Mouse (Mus musculus) testis, postnatal 14 days (tissue): ENCODE measurements around the gene Itpa.
"Not testable (repeated sequence)": the region's sequence is repeated elsewhere in the genome, so short reads cannot be mapped to it uniquely, and the experiment has no call there.

Experiments
- DNase-seq: peaks from one replicate; pipeline ENCODE4 v3.0.0; 2021; ENCODE audit warnings: low spot score

Itpa gene

DNA sequence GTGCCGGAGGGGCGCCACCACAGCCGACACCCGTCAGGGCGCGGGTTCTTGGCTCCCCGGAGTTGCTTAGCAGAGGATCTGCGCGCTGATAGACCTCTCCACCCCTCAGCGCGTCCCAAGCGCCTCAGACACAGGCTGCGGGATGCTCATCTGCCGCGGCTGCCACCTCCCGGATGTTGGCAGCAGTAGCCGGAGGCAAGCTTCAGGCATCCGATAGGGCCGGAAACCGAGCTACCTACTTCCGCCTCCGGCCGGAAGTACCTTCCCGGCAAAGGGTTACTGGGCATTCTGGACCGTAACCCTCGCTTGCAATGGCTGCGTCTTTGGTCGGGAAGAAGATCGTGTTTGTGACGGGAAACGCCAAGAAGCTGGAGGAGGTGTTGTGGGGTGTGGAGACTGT lies at the start of gene Itpa:
Gene Itpa, plus strand, starts transcription at position 52 of the 400 bp plus-strand sequence.
- DNase-seq, result peak; percentile 89

DNA sequence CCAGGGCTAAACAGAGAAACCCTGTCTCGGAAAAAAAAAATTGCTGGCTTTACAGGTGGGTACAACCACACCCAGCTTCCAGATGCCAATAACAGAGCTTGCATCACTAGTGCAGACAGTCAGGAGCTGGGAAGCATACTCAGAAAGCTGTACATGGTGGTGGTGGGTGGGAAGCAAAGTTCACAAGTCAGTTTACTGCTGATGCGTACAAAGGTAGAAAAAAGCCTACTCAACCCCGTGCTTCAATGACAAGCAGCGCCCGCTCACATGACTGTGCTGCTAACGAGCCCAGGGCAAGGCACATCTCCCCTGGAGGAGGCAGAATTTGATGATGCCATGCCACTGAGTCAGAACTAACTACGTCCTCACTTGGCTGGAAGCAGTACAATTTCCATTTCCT lies 48.4 kb upstream of the Itpa start:
- no peak for DNase-seq

DNA sequence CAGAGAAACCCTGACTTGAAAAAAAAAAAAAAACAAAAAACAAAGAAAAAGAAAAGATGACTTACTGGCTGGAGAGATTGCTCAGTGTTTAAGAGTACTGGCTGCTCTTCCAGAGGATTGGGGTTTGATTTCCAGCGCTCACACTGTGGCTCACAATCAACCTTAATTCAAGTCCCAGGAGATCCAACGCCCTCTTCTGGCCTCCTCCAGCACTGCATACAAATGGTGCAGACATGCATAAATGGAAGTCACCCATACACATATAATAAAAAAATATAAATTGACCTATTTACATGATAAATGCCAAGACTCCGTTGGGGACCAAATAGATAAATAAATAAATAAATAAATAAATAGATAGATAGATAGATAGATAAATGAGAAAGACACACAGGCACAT lies 39.0 kb upstream of the Itpa start:
- no peak for DNase-seq

DNA sequence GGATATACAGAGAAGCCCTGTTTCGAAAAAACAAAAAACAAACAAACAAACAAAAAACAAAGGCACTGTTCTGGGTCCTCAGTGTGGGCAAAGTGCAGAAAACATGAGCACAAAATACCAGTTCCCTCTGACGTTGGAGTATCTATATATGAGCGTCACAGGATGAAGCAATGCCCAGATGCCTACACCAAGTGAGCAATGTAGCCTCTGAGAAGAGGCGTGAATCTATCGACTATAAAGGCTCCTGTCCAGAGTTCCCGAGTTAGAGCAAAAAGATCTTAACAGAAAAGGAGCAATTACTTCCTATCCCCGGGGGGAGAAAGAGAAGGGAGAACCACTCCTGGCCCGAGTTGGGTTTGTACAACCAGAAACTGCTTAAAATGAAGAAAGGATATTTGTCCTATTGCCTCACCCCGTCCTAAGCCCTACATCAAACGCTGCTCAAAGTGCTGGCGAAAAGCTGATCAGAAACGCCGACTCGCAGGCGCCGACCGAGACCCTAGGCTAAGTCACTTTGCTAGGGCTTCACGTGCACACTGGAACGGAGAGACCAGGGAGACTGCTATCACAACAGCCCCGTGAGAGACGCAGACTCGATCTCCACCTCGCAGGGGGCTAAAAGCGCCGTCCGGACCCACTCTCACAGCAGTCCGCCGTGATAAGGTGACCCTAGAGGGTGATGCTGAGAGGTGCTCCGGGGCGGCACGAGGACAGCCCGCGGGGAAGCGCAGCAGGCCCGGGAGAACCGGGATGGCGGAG lies 38.2 kb upstream of the Itpa start:
- DNase-seq, result no peak

- peak; percentile 90 for DNase-seq
Measured at GRCm38 (mm10) chr2:130629839-130630203, 37.6 kb upstream of the Itpa start, which contains the start of the genes Fastkd5 and Ubox5. Gene Fastkd5 (minus strand): TSS chr2:130630027. Gene Ubox5 (minus strand): TSS chr2:130630038.

DNA sequence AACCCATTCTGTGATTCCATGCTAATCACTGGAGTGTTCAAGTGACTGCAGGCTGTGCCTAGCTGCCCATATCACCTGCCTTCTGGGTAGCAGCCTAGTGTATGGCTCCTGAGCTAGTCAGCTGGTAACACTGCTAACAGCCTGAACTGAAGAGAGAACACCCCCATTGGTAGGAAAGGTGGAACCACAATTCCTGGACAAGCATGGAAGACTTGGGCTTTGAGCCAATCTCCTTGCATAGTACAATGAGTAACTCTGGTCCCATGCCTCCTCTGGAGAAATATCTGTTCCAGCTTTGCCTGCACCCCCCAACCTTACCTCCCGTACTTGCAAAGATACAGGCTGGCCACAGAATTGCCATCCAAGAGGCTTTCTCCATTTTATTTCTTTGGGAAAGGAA lies 35.0 kb upstream of the Itpa start:
- DNase-seq, result no peak

DNA sequence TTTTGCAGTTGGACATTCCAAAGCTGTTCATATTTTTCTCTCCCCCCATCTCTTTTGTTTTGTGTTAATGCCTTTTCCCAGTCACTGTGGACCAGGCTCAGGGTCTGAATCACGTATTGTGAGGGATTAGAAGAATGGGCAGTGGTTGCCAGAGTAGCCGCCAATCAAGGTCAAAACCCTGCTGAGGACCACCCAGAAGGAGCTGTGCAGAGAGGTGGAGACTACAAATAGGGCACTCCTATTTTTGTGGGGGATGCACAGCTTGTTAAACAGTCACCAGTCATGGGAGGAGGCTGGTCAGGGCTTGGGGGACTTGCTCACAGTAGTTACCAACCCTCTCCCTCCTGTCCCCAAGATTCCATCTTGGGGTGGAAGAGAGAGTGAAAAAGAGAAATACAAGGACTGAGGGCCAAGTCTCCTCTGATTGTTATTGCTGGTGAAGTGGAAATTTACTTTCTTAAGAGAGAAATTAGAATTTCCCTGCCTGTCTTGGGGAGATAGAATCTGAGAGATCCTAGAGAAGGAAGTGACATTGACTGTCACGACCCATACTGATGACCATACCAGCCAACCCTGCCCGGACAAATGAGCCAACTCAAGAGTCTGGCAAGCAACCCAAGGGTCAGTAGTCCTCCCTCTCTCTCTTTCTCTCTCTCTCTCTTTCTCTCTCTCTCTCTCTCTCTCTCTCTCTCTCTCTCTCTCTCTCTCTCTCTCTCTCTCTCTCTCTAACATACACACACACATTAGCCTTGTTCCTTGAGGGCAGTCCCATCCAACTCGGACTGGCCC lies 34.3 kb upstream of the Itpa start:
- DNase-seq, result no peak

GRCm38 (mm10) chr2:130634006-130634738 lies 33.2 kb upstream of the Itpa start:
- peak; percentile 38 for DNase-seq

GRCm38 (mm10) chr2:130634739-130635411 lies 32.5 kb upstream of the Itpa start:
- peak; percentile 52 for DNase-seq

GRCm38 (mm10) chr2:130635847-130636246 lies 31.6 kb upstream of the Itpa start:
- peak; percentile 73 for DNase-seq

GRCm38 (mm10) chr2:130638101-130638611 lies 29.3 kb upstream of the Itpa start:
- no peak for DNase-seq

- DNase-seq, result no peak
Measured at GRCm38 (mm10) chr2:130639276-130639675, 28.1 kb upstream of the Itpa start.

DNA sequence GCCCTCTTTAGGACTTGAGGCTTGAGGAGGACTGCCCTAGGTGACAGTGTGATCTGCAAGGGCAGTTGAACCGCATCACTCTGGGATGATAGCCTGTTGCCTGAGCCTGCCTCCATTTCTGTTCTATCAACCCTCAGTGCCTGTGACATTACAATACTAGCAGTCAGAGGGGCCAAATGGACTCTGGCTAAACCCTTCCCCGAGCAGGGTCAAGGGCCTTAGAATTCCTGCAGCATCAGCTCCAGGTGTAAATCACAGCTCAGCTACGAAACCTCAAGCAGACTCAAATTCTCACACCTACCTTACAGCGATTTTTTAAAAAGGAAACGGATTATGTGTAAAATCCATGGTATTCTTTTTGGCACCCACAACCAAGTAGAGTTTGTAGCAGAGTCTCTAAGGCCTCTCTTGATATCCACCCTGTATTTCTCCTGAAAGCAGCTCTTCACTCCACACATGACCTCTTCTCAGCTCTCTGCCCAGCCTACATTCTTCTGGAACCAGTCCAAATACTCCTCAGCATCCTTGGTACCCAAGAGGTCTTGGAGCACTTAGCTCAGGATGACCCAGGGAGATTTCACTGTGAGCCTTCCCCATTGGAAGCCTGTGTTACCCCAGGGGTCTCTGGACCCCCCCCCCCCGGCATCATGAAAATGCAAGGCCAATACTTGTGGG lies 25.9 kb upstream of the Itpa start:
- no peak for DNase-seq

- DNase-seq, result no peak
Measured at GRCm38 (mm10) chr2:130642197-130642660, 25.2 kb upstream of the Itpa start.

- peak; percentile 90 for DNase-seq
Measured at GRCm38 (mm10) chr2:130642684-130643369, 24.6 kb upstream of the Itpa start, which contains the start of gene Lzts3. Gene Lzts3 (minus strand): TSS chr2:130642803.

GRCm38 (mm10) chr2:130645198-130645597 lies 22.2 kb upstream of the Itpa start:
- no peak for DNase-seq

GRCm38 (mm10) chr2:130649028-130649427 lies 18.4 kb upstream of the Itpa start:
- not testable (repeated sequence) for DNase-seq

DNA sequence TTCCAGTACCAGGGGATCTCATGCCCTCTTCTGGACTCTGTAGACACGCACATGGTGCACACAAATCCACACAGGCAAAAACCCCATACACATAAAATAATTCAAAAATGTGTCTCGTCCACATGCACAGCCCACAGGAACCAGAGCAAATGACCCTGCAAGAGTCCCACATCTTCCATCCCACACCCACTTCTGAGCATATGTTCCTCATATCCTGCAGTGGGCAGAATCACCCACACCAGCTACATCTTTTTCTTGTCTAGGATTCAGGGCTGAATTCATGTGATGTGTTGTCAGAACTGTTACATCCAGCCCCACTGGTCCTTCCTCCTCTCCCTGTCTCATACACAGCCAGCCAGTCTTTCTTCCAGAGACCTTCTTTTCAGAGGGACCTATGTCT lies 14.1 kb upstream of the Itpa start:
- no peak for DNase-seq

DNA sequence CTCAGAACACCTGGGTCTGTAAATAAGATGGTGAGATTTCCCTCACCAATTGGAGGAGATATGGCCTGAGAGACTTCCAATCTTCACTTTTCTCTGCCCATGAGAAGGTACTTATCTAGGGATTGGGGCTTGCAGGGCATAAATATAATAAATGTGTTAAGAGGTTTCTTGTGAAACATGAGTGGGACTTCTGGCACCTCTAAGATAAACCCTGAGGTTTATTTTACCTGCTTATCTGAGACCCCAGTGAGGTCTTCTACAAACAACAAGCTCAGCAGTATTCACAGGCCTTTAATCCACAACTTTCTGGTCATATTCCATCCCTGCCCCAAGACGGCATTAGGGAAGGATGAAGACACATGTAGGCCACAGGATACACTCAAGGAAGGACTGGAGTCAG lies 13.7 kb upstream of the Itpa start:
- no peak for DNase-seq

DNA sequence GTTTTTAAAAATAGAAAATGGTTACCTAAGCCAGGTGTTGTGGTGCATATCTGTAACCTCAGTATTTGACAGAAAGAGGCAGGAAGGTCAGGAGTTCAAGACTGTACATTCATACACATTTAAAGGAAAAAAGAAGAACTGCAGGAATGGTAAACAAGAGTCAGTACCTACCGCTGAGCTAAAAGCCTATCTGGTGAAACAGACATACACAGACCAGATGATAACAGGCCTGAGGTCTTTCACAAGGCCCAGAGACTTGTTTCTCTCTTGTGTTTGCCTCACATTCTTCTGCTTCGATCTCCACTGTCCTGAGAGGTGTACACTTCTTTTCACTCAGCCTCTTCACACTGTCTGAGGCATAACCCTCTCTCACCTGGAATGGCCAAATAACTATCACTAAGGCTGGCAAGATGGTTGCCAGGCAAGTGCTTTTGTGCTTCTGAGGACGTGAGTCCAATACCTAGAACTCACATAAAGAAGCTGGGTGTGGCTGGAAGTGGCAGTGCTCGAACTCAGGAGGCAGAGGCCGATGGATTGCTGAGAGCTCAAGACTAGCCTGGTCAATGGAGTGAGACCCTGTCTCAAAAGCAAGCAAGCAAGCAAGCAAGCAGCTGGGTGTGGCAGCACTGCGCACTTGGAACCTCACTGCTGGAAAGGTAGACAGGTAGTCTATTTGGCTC lies 11.6 kb upstream of the Itpa start:
- DNase-seq, result no peak
